Mouse (Mus musculus) myocyte (in vitro differentiated cells): Measurements from ENCODE around the gene Lrrc36.

ENCODE experiments used
- E2F4 ChIP-seq: IDR thresholded peaks from one replicate; pipeline ENCODE4 v1.6.1; 2011; ENCODE audit warnings: mild to moderate bottlenecking, control low read depth, moderate library complexity; ENCODE audit not compliant: insufficient read depth
- MAX ChIP-seq: IDR thresholded peaks from one replicate; pipeline ENCODE4 v1.6.1; 2011; ENCODE audit warnings: low read depth, mild to moderate bottlenecking, control low read depth
- POLR2A ChIP-seq: IDR thresholded peaks from one replicate; pipeline ENCODE4 v1.6.1; 2011; ENCODE audit warnings: low read depth, mild to moderate bottlenecking, control low read depth, moderate library complexity; ENCODE audit not compliant: insufficient read length
- SRF ChIP-seq: IDR thresholded peaks from one replicate; pipeline ENCODE4 v1.6.1; 2011; ENCODE audit warnings: low read depth; ENCODE audit not compliant: control insufficient read depth, insufficient read length
- TCF12 ChIP-seq: IDR thresholded peaks from one replicate; pipeline ENCODE4 v1.6.1; 2011; ENCODE audit warnings: mild to moderate bottlenecking, control low read depth; ENCODE audit not compliant: poor library complexity, insufficient read depth, severe bottlenecking
- USF1 ChIP-seq: IDR thresholded peaks from one replicate; pipeline ENCODE4 v1.6.1; 2011; ENCODE audit warnings: low read depth, mild to moderate bottlenecking, control low read depth, moderate library complexity

DNA sequence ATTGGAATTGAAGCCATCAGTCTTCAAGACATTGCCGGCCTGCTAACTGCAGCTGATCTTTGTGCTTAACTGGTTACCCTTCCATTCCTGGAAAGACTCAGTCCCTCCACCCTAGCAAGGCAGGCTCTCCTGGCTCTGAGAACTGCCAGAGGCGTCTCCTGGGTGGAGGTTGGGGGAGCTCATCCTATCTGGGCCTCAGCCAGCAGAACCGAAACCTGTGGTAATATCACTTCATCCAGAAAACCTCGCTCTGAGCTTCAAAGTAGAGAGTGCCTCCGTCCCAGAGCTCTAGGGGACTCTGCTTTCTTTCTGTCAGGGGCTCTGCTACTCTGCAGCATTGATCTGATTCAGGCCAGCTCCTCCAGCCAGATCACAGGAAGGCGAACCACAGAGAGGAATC lies 93.6 kb downstream of the Lrrc36 start:
- TF ChIP-seq USF1: no peak
- TF ChIP-seq POLR2A: no peak
- no peak for TF ChIP-seq E2F4
- TF ChIP-seq TCF12: no peak
- no peak for TF ChIP-seq MAX
- no peak for TF ChIP-seq SRF
